Mouse (Mus musculus): ENCODE results near the gene Ren1. TPM values are rescaled to one million over a fixed set of nuclear protein-coding genes. Genes with fewer than 3 reads are reported as not detected.

The Ren1 gene
- not detected for total RNA-seq (2023)

GRCm38 (mm10) chr1:133350210-133350609 is at the start of gene Ren1:
Gene Ren1, plus strand, starts transcription at chr1:133350510.

GRCm38 (mm10) chr1:133309652-133310267 is 40.5 kb upstream of the Ren1 start, which contains the start of gene Golt1a:
Gene Golt1a, plus strand, starts transcription at chr1:133309800.

GRCm38 (mm10) chr1:133321267-133321925 is 28.9 kb upstream of the Ren1 start, which contains the start of gene Kiss1:
Gene Kiss1, plus strand, starts transcription at chr1:133321875.

GRCm38 (mm10) chr1:133363276-133364021 is 13.1 kb downstream of the Ren1 start, which contains the start of gene Etnk2:
Gene Etnk2, plus strand, starts transcription at chr1:133363572.

Other genes starting within 250 kb of the Ren1 start
- 100 to 1,000 TPM; 103 to 110 TPM for gene Ppp1r15b, start 219.4 kb upstream of the Ren1 start, total RNA-seq (2023)
- gene Plekha6, start 186.3 kb upstream of the Ren1 start, total RNA-seq (2023) = 10 to 100 TPM; 18.2 to 20.8 TPM
- gene Golt1a, start 40.7 kb upstream of the Ren1 start, total RNA-seq (2023) = not detected
- not detected for gene Kiss1, start 28.6 kb upstream of the Ren1 start, total RNA-seq (2023)
- not detected for gene Etnk2, start 13.1 kb downstream of the Ren1 start, total RNA-seq (2023)
- 1 to 10 TPM in 1 of 2 experiments, under 1 TPM in 1; 0.68 to 2.9 TPM for gene Sox13, start 73.9 kb downstream of the Ren1 start, total RNA-seq (2023)